Mouse (Mus musculus) megakaryocyte, embryonic 14.5 days (primary cell): ENCODE results near the gene Wnt9b.

ENCODE experiments used
- FLI1 ChIP-seq: IDR thresholded peaks from 2 replicates; pipeline ENCODE4 v1.6.1; 2012; ENCODE audit warnings: low read length, inconsistent platforms, mixed read lengths
- GATA1 ChIP-seq: IDR thresholded peaks from 3 replicates; pipeline ENCODE4 v1.6.1; 2012; ENCODE audit warnings: mixed read lengths, low read length, inconsistent platforms, borderline replicate concordance

GRCm38 (mm10) chr11:103729282-103729985, 20.2 kb downstream of the Wnt9b start:
- no peak for TF ChIP-seq GATA1
- no peak for TF ChIP-seq FLI1
